Mouse (Mus musculus): ENCODE measurements around the gene Rbm44.
A peak's percentile ranks its signal among the peaks of the same experiment; 100 is the strongest.

Gene Rbm44

DNA sequence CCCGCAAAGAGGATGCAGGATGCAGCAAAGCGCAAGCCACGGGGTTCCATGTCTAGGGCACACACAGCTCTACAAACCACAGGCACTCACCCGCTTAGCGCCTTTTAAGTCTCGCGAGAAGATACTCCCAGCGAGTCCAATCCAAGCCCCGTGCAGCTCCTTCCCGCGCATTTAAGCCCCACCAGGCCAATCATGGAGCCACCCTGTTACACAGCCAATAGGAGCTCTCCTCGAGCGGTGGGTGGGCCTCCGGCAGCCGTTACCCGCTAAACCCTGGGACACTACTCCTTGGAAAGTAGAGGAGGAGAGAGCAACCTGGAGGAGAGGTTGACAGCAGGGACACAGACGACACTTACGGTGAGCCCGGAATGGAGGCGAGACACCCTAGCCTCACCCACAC lies at the start of gene Rbm44:
Gene Rbm44 (plus strand): TSS at position 277 of the 400 bp plus-strand sequence.
- no peak for DNase-seq (ENCODE audit: low spot score)

DNA sequence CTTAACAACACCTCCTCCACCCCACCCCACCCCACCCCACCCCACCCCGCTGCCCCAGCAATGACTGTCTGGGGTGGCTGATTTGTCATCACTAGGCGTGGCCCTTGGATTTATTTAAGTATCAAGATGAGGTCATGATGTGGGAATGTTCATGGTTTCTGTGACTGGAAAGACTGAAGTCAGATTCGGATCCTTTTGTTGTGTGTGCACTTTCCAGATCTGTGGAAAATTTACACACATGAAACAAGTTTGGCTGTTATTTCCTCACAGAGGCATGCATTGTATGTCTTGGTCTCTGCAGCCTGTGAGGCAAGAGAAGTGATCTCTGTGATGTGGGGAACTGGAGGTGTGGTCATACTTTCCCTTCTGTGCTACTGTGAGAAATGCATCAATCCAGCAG lies 49.6 kb upstream of the Rbm44 start:
- no peak for DNase-seq (ENCODE audit: low spot score)

DNA sequence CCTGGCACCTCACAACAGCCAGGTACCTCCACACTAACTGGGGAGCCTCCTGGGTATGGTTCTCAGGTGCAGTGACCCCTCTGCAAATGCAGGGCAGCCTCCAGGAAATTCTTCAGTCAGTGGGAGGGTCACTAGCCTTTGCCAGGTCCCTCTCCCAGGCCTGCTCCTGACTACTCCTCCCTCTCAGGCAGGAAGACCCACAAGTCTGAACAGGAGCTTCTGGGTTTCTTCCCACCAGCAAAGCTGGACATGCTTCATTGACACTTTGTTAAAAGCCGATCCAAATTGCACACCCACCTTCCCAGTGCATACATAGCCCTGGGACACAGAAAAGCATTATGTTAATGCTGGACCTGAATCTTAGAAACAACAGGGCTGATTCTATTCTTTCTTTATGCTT lies 49.0 kb upstream of the Rbm44 start:
- no peak for DNase-seq (ENCODE audit: low spot score)

DNA sequence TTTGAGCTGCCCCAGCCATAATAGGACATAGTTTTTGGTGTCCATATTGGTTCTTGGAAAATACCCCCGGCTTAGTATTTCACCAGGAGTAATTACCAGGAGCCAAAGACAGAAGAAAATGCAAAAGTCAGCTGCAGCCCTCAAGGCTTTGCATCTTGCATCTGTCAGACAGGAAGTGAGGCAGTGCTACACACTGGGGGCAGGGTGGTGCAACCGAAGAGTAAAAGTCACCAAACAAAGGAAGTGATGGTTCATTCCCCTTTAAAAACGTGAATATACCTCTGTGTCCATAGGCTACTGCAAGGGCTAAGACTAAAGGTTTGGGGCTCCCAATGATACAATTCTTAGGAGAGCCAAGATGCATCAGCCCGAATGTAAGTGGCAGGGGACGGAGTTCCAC lies 48.4 kb upstream of the Rbm44 start:
- DNase-seq (ENCODE audit: low spot score), result no peak

DNA sequence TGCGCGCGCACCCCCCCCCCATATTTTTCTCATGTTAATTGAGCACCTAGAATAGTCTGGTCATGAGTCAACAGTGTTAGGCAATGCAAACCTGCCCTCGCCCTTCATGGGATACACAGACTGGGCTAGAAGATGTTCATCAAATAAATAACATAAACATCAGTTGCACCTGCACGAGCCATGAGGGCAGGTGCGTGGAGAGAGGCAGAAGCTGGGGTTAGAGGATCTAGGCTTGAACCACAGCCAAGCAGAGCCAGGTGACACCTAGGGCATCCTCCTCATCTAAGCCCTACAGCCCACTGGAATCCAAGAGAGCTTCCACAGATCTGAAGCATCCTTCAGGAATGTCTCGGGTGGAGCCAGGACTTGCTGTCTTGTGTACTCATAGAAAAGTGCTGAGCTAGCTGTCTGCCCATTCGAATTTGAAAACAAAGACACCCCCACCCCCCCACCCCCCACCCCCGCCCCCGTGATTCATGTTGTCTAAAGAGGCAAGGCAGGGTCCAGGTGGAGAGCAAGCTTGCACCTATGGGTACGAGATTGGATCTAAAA lies 47.5 kb upstream of the Rbm44 start:
- DNase-seq (ENCODE audit: low spot score), result no peak

DNA sequence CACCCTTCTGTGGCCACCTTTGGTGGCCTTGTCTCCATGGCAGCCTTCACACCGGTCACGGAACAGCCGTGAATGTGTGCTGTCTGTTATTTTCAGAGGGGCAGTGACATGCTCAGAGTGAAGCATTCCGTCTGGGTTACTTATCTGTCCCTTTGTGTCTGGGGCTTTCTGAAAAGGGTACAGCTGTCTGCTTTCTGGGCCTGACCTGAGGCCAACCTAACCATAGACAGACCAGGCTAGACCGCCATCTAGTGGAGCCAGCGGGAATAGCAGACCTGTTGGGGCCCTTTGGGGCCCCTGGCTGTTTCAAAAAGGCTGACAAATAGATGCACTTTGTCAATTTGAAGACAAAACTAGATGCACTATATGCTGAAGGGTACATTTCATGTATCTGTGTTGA lies 46.0 kb upstream of the Rbm44 start:
- DNase-seq (ENCODE audit: low spot score), result peak; percentile 49

DNA sequence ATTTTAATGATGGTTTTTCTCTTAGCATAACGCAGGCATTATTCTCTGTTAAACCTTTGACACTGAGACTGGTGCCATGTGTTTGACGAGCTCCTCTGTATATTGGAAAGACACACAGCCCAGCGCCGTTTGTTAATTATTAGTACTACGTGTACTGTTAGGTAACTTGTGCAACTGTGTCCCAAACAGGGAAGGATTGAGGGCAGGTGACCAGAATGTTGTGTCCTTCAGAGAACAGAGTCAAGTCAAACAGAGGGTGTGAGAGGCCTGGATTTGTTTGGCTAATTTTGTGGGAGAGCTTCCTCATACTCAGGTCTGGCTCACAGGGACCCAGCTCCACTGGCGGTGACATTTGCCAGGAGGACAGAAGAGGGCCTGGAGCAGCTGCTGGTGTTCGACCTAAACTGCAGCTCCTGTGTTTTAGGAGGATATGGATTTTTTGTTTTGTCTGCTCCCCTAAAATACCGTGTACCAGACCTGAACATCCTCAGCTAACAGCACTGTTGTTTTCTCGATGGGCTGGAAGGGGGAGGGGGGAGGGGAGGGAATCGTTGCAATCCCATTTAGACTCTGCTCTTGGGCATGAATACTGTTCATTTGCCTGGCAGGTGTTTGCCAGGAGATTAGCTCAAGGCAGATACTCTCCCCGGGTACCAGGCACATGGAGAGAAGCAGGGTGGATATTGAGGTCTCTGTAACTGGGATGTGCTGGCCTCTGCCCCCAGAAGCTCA lies 43.0 kb upstream of the Rbm44 start:
- DNase-seq (ENCODE audit: low spot score), result no peak

DNA sequence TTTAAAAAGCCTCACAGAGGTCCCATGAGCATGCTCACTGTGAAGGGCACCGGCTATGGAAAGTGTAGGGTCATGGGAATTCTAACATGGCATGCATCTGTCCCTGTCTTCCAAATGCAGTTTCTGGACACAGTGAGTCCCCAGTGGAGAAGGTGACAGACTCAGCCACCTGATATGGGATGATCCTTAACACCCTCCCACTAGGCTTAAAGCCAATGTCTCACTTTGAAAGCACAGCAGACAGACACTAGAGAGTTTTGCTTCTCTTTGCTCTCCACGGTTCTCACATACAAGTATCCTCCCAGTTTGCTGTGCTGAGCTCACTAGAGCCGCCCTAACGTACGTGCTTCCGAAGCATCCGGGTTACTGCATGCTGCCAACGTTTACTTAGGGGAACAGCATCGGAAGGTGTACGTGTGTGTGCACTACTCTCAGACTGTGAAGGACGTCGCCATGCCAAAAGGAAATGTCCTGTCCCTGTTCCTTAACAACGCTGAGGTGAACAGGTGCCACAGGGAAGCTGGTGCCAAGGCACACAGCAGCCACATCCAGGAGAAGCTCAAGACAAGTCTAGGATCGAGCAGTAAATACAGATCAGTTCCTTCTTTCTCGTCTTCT lies 41.4 kb upstream of the Rbm44 start:
- no peak for DNase-seq (ENCODE audit: low spot score)

DNA sequence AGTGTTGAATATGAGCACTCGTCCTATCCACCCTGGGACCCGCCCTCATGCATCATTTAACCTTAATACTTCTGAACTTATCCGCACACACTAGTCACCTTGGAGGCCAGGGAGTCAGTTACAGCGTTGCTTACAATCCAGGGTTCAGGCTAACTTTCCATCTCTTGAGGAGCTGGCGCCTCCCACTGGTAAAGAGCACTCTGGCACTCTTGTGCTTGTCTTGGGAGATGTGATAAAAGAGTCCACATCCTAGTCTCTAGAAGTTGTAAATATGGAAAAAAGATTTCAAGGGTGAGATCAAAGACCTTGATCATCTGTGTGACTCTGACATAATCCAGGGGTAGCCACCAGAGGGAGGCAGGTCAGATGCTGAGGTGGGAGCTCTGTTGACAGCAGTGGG lies 37.3 kb upstream of the Rbm44 start:
- no peak for DNase-seq (ENCODE audit: low spot score)

DNA sequence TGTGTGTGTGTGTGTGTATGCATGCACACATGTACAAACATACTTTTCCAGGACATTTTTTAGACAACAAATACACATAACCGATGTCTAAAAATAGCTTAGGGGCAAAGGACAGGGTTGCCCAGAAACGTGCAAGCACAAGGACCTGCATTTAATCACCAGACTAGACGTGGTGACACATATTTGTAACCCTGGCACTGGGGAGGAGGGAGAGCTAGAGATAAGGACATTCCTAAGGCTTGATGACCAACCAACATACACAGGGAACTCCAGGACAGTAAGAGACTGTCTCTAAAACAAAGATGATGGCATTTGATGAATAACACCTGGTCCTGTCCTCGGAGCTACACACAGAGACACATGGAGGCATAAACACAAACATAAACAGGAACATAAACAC lies 35.6 kb upstream of the Rbm44 start:
- DNase-seq (ENCODE audit: low spot score), result no peak

DNA sequence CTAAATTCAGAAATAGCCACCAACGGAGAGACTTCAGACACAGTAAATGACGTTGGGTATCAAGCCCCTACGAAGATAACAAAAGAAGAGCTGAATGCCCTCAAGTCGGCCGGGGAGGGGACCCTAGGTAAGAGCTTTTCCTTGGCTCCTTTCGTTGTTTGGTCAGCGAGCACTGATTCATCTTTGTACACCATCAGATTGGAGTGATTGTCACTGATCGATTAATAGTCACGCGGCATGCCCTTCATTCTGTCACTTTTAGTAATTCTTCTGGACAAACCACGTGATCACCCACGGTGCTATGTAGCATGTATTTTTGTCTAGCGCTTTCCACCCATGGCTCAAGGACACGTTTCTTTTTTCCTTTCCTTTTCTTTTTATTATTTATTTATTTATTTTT lies 32.7 kb upstream of the Rbm44 start:
- no peak for DNase-seq (ENCODE audit: low spot score)

DNA sequence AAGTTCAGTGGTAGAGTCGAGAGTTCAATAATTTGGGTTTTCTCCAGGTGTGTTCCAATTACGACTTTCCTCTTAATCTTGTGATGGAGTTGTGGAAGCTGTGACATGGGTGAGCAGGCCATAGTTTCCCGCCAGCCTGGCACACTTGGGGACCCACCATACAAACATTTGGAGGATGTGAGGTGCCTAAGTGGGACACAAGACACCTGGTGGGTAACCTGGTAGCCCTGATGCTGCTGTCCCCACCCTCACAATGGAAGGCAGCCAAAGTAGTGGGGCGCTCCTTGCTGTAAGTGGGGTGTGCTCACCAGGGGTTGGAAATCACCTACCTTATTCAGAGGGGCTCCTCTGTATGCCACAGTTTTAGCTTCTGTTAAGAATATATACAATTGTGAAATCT lies 32.3 kb upstream of the Rbm44 start:
- DNase-seq (ENCODE audit: low spot score), result no peak

DNA sequence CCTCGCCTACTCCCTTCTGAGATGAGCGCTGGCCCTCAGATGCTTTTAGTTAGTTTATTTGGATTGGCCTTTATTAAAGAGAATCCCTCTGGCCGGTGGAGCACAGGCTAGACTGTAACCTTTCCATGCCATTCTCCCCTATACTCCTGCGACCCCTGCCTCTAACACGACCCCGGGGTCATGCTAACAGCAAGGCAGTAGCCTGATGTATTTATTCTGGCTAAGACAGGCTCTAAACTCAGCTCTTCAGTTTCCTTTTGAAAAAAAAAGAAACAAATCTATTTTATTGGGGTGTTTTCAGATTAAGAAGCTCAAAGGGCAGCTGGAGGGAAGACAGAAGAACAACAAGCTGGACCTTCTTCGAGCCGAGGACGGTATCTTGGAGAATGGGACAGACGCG lies 22.8 kb upstream of the Rbm44 start:
- DNase-seq (ENCODE audit: low spot score), result no peak

DNA sequence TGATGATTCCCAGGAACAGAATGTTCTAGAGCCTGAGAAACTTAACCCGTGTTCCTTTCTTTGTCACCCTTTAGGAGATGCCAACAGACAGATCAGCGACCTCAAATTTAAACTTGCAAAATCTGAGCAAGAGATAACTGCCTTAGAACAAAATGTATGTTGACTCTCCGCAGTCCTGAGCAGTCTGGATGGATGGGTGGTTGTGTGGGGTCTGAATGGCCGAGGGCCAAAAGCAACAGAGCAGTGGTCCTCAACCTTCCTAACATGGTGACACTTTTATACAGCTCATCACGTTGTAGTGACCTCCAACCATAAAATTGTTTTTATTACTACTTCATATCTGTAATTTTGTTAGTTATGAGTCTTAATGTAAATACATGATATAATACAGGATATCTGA lies 21.9 kb upstream of the Rbm44 start:
- no peak for DNase-seq (ENCODE audit: low spot score)

DNA sequence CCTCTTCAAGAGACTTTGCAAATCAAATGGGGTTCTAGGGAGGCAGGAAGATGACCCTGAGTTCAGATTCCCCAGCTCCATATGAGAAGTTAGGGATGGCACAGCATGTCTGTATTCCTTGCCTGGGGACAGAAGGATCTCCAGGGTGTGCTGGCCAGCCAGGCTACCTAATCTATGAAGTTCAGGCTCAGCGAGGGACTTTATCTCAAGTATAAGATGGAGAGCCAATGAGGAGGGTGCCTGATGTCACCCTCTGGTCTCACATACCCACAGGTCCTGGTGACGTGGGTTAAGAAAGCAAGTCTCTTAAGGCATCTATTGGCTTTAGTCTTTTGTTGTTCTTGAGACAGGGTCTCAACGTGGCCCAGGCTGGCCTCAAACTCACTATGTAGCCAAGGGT lies 21.4 kb upstream of the Rbm44 start:
- DNase-seq (ENCODE audit: low spot score), result no peak

DNA sequence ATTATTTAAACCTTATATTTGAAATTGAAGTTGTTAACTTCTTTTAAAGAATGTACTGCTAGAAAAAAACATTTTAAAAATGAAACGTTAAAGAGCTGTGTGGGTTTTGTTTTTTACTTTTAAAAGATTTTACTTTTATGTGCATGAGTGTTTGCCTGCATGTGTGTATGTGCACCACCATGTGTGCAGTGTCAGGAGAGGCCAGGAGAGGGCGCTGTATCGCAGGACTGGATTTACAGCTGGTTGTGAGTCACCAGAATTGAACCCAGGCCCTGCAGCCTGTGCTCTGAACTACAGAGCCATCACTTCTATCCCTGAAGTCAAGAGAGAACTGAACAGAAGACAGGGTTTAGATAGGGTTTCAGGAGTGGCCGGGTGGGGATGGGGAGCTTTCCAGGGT lies 16.0 kb upstream of the Rbm44 start:
- DNase-seq (ENCODE audit: low spot score), result no peak

DNA sequence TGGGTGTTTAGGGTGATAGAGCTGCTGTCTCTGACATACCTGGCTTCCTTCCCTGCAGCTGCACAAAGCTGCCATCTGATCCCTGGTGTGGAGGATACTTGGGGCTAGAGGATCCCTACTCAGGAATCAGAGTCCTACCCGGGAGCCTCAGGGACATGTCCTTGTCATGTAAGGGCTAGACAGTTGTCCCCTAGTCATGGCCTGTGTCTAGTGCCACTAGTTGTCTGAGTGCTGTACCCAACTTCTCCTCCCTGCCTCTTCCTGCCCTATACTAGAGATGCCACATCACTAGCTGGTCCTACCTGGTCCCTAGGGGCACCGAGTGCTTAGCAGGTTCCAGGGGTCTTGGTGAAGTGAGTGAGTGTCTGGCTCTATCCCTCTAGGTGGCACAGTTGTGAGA lies 7.9 kb upstream of the Rbm44 start:
- no peak for DNase-seq (ENCODE audit: low spot score)

DNA sequence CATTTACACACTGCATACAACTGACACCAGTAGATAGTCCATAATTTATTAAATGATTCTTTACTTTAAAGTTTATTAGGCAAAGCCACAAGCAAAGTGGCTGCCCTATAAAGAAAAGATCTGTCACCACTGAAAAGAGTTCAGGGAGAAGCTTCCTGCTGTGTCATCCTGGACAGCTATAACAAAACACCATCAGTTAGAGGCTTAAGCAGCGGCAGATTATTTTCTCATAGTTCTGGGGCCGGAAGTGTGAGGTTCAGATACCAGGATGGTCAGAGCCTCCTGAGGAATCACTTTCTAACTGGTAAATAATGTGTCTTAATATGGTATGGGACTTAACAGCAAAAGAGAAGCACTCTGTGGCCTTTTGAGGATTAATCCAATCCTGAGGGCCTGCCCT lies 6.6 kb downstream of the Rbm44 start:
- no peak for DNase-seq (ENCODE audit: low spot score)

DNA sequence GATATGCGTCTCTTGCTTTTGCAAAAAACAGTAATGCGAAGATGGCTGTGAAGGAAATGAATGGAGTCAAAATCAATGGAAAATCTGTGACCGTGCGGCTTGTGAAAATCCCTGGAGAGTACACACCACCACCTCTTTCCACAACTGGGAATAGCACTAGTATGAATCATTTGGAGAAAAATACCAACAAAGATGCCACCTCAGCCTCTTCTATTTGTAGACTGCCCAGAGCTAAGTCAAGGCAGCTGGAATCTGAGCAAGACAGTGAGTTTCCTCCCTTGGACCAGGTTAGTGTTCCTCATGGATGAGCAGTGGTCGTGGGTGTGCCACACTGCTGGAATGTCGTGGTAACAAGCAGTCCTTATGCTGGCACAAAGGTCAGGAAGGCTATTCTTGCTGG lies 21.9 kb downstream of the Rbm44 start:
- DNase-seq (ENCODE audit: low spot score), result no peak

DNA sequence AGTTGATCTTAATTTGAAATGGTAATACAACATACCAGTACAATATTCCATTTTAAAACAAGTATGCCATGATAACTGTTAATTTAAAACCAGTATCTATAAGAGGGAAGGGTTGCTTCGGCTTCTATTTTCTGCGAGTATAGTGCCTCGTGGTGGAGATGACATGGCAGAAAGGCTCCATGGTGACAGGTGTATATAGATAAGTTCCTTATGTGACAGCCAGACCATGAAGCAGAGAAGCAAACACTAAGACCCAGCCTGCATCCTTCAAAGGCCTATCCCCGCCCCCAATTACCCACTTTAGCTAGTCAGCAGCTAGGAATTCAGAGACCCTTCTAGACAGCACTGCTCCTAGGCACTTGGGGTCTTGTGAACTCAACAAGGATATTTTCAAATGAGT lies 24.3 kb downstream of the Rbm44 start:
- no peak for DNase-seq (ENCODE audit: low spot score)

DNA sequence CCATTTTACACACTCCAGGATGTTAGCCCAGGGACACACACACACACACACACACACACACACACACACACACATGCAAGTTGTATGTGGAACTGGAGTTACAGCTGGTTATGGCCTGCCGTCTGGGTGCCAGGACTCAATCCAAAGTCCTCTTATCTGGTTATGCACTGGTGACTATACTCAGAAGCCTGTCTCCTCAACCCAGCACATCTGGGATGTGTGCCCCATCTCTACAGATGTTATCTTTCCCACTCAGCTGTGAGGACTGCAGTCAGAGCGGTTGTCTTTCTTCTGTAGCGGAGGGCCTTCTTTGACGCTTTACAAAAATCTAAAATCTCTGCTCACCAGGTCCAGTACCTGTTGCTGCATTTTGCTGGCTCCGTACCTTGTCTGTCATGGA lies 29.9 kb downstream of the Rbm44 start:
- DNase-seq (ENCODE audit: low spot score), result no peak

DNA sequence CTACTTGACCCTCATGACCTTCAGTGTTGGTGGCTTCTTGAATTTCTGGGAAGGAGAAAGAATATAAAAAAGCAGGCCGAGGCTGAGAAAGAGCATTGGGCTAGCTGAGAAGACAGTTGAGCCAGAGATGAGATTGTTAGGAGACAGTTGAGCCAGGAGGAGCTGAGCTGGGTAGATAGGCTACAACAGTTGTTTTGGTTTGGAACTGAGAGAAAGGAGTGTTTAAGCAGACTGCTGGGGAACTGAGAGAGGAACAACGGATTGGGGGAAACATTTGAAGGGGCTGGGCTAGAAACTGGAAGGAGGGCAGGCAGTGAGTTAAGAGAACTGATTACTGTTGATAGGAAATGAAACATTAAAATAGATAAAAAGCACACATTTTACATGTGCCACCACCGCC lies 31.1 kb downstream of the Rbm44 start:
- no peak for DNase-seq (ENCODE audit: low spot score)

DNA sequence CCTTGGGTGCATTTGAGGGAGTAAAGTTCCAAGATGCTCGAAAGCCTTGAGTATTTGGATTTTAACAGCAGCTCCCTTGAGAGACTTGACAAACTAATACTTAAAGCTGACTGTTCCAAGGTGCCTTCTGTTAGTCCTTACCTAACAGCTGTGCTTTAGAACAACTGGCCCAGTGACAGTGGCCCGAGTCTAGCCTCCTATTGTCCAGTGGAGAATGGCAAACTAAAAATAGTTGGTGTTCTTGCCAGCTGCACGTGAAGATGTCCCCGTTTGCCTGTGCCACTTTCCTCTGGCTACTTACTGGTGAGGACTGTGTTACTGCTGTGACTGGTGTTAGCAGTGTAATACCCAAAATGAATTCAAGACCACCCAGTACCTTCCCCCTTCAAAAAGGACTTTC lies 32.0 kb downstream of the Rbm44 start:
- DNase-seq (ENCODE audit: low spot score), result no peak

DNA sequence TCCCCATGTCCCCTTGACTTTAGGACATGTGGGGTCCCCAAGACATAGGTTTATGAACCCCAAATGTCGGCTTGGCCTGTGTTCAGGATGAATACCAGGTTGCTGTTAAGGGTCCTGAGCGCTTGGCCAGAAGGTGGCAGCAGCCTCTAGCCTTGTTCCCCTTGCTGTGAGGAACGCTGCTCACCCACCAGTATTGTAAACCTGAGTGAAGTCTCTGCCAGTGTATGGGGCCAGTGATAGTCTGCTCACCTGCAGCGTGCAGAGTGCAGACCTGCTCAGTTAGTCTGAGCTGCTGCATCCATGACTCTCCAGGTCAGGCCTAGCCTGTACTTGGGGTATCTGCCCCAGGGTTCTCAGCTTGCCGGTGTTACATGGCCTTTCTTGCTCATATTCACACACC lies 34.2 kb downstream of the Rbm44 start:
- peak; percentile 75 for DNase-seq (ENCODE audit: low spot score)
